Mouse (Mus musculus) spleen, adult 2 months (tissue): ENCODE measurements around the gene Sorbs2. TPM values are rescaled to one million over a fixed set of nuclear protein-coding genes. Genes with fewer than 3 reads are reported as not detected.

Experiments
- DNase-seq, 2 experiments: peaks; one replicate each; pipeline versions ENCODE4 v3.0.0 to v3.0.0-alpha.2; 2012 to 2021; ENCODE audit warnings: low spot score in 2 of 2, low read depth in 1 of 2
- H3K27ac ChIP-seq: fragments of 200-500 bp; 2 replicates; pipeline ENCODE4 v1.5.1; 2012; ENCODE audit warnings: low read length, inconsistent platforms; ENCODE audit not compliant: insufficient read depth
- H3K27me3 ChIP-seq: fragments of 200-500 bp; 2 replicates; pipeline ENCODE4 v1.6.1; 2012; ENCODE audit warnings: mild to moderate bottlenecking, moderate library complexity, low read length, inconsistent platforms; ENCODE audit not compliant: control insufficient read depth, insufficient read depth
- H3K36me3 ChIP-seq: fragments of 200-500 bp; 2 replicates; pipeline ENCODE4 v1.6.1; 2012; ENCODE audit warnings: mild to moderate bottlenecking, low read length, inconsistent platforms; ENCODE audit not compliant: control insufficient read depth, insufficient read depth
- H3K4me1 ChIP-seq: fragments of 200-500 bp; 2 replicates; pipeline ENCODE4 v1.6.1; 2011; ENCODE audit warnings: inconsistent platforms; ENCODE audit not compliant: control insufficient read depth, insufficient read depth, insufficient read length
- H3K4me3 ChIP-seq: fragments of 200-500 bp; 2 replicates; pipeline ENCODE4 v1.5.1; 2011; ENCODE audit warnings: mild to moderate bottlenecking, inconsistent platforms; ENCODE audit not compliant: insufficient read depth, insufficient read length; ENCODE audit errors: extremely low read depth
- CTCF ChIP-seq: fragments of 200-500 bp; IDR thresholded peaks from 2 replicates; pipeline ENCODE4 v1.5.1; 2011; ENCODE audit warnings: mild to moderate bottlenecking, inconsistent platforms; ENCODE audit not compliant: insufficient read depth, insufficient read length, insufficient replicate concordance; ENCODE audit errors: extremely low read depth
- POLR2A ChIP-seq: fragments of 200-500 bp; IDR thresholded peaks from 2 replicates; pipeline ENCODE4 v1.6.1; 2011; ENCODE audit warnings: low read depth, low read length, inconsistent platforms
- WGBS: fragments of 180-500 bp; shearing (Covaris S2); methylation state at CpG from one replicate; pipeline ENCODE4 v1.1.7; 2018; 5-methylcytosine and 5-hydroxymethylcytosine counted together
- polyA plus RNA-seq: library from polyadenylated mRNA; depleted of rRNA; stranded (reverse); fragments of >200 nt; gene quantifications from 2 replicates; pipeline ENCODE4 v1.2.3, GENCODE M21; 2012

Gene Sorbs2
- polyA plus RNA-seq, 1 experiment: 25.4 TPM

DNA sequence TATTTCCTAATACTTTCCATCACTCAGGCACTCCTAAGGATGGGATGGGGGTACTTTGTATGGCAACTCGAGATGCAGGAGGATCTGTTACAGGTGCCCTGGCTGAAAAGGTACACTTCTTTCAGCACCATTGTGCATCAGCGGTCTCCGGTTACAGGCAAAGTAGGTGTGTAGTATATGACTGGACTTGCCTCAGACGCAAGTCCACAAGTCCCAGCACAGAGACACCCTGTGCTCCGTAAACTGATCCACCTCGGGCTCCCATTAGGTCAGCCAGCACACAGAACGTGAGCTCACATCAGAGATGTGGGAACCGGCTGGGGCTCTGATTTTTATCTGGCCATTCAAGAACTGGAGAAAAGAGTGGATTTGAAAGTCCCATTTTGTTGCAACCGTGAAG, 29.0 kb downstream of the Sorbs2 start:
- DNase-seq: no peak
- H3K27me3 ChIP-seq: no peaks in the 10 kb centered on the region
- H3K27ac ChIP-seq: no peak overlapping the region
- H3K4me3 ChIP-seq: no peak overlapping the region
- WGBS: 90% methylated on average over 9 of the region's 9 CpGs
- no peaks in the 10 kb centered on the region for H3K36me3 ChIP-seq
- TF ChIP-seq POLR2A: no peak
- no peak for TF ChIP-seq CTCF
- H3K4me1 ChIP-seq: no peaks in the 10 kb centered on the region

GRCm38 (mm10) chr8:45540513-45540912, 32.9 kb downstream of the Sorbs2 start:
- WGBS: 89% methylated on average over 5 of the region's 5 CpGs
- no peaks in the 10 kb centered on the region for H3K27me3 ChIP-seq
- no peak overlapping the region for H3K4me3 ChIP-seq
- no peak for DNase-seq
- no peaks in the 10 kb centered on the region for H3K4me1 ChIP-seq
- H3K36me3 ChIP-seq: no peaks in the 10 kb centered on the region
- no peak for TF ChIP-seq POLR2A
- no peak for TF ChIP-seq CTCF
- no peak overlapping the region for H3K27ac ChIP-seq

GRCm38 (mm10) chr8:45552175-45552574, 44.6 kb downstream of the Sorbs2 start:
- DNase-seq: no peak
- H3K27ac ChIP-seq: no peak overlapping the region
- 87% methylated on average over 3 of the region's 3 CpGs for WGBS
- H3K27me3 ChIP-seq: no peaks in the 10 kb centered on the region
- no peak overlapping the region for H3K4me3 ChIP-seq
- no peaks in the 10 kb centered on the region for H3K36me3 ChIP-seq
- no peak for TF ChIP-seq CTCF
- TF ChIP-seq POLR2A: no peak
- H3K4me1 ChIP-seq: no peaks in the 10 kb centered on the region

- no peak overlapping the region for H3K4me3 ChIP-seq
- TF ChIP-seq POLR2A (no peak), CTCF (no peak)
- H3K36me3 ChIP-seq: no peaks in the 10 kb centered on the region
- WGBS: 83% methylated on average over 4 of the region's 4 CpGs
- no peaks in the 10 kb centered on the region for H3K4me1 ChIP-seq
- no peaks in the 10 kb centered on the region for H3K27me3 ChIP-seq
- DNase-seq: no peak
- no peak overlapping the region for H3K27ac ChIP-seq
Observed at GRCm38 (mm10) chr8:45554627-45555026, 47.0 kb downstream of the Sorbs2 start.

DNA sequence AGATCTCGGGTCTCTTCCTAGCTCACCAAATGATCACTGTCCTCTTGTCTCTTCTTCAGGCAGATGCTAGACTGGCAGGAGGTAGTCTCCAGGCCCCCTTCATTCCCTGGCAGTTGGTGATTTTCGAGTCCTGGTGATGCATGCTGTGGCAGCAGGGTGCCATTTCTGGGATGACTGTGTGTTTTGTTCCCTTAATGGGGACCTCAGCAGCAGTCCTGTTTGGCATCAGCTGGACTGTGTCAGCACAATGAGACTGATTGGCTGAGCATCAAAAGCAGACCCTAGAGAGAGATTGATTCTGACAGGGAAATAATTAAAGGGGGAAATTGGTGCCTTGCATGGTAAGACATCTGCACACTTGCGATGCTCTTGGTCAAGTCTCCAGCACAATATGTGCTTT, 50.3 kb downstream of the Sorbs2 start:
- no peak for DNase-seq
- no peak for TF ChIP-seq POLR2A
- TF ChIP-seq CTCF: no peak
- no peak overlapping the region for H3K27ac ChIP-seq
- WGBS: 77% methylated on average over 3 of the region's 3 CpGs
- no peaks in the 10 kb centered on the region for H3K4me1 ChIP-seq
- no peaks in the 10 kb centered on the region for H3K36me3 ChIP-seq
- H3K27me3 ChIP-seq: no peaks in the 10 kb centered on the region
- H3K4me3 ChIP-seq: no peak overlapping the region

GRCm38 (mm10) chr8:45558426-45558825, 50.8 kb downstream of the Sorbs2 start:
- H3K4me1 ChIP-seq: no peaks in the 10 kb centered on the region
- TF ChIP-seq POLR2A (no peak), CTCF (no peak)
- no peak overlapping the region for H3K27ac ChIP-seq
- H3K36me3 ChIP-seq: no peaks in the 10 kb centered on the region
- H3K4me3 ChIP-seq: no peak overlapping the region
- H3K27me3 ChIP-seq: no peaks in the 10 kb centered on the region
- no peak for DNase-seq
- 85% methylated on average over 5 of the region's 5 CpGs for WGBS

GRCm38 (mm10) chr8:45559176-45559820, 51.7 kb downstream of the Sorbs2 start:
- Histone ChIP-seq H3K27me3 (no peaks in the 10 kb centered on the region), H3K36me3 (no peaks in the 10 kb centered on the region), H3K4me3 (no peak overlapping the region), H3K27ac (no peak overlapping the region), H3K4me1 (no peaks in the 10 kb centered on the region)
- TF ChIP-seq CTCF (no peak), POLR2A (no peak)
- WGBS: 87% methylated on average over 6 of the region's 6 CpGs
- DNase-seq: no peak

DNA sequence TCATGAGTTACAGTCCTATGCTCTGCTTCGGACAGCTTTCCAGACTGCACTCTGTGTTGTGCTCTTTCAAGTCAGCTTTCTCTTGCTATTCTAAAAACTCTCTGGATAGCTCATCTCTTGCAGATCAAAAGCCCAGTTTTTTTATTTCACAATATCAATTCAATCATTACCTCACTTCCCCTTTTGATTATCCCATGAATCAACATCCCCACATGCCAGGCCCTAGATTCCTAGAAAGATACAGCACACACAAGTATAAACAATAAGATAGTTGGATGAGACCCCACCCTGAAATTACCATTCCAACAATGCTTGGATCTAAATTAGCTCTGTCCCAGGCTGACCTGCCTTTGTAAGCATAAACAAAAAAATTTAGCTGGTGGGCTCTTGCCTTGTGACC, 57.6 kb downstream of the Sorbs2 start:
- Histone ChIP-seq H3K36me3 (no peaks in the 10 kb centered on the region), H3K27ac (no peak overlapping the region), H3K4me1 (no peaks in the 10 kb centered on the region), H3K27me3 (no peaks in the 10 kb centered on the region), H3K4me3 (no peak overlapping the region)
- no peak for TF ChIP-seq CTCF
- TF ChIP-seq POLR2A: no peak
- no peak for DNase-seq
- WGBS: 85% methylated on average over 1 of the region's 1 CpGs
